Mouse (Mus musculus): ENCODE measurements at regions not wholly inside any gene's neighbourhood (a gene's known extent, or its start where the extent isn't known, plus 50 kb on each side); places are given as distances from the start of the nearest gene placed in this dataset.

DNA sequence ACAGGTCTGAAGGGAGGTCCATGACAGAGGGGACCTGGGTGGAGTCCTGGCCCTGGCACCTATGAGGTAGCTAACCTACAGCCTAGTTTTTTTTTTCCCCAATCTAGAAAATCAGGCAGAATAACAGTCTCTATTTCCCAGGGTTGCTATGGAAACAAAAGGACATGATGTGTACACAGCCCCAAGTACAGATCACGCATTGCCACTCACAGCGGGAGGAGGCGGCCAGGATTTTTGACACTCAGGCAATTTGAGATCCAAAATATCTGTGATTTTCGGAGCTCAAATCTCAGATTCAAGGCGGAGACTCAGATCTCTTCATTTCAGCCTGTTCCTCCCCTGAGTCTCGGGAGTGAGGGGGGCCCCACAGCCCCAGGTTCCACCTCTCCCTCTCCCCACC, 318.7 kb downstream of the Matn1 start:
- H3K36me3 ChIP-seq (ENCODE audit: control insufficient read depth) = no peaks in the 10 kb centered on the region
- no peak for TF ChIP-seq GATA1 (IDR thresholded peaks at IDR 0.05; ENCODE audit: low read length)
- no peak for TF ChIP-seq TAL1 (IDR thresholded peaks at IDR 0.05; ENCODE audit: low read length)
- H3K4me3 ChIP-seq (replicated peaks) = no peak overlapping the region
- no peaks in the 10 kb centered on the region for H3K4me1 ChIP-seq (ENCODE audit: control insufficient read depth)
- H3K27me3 ChIP-seq (ENCODE audit: control insufficient read depth) = no peaks in the 10 kb centered on the region
- H3K9me3 ChIP-seq (ENCODE audit: control insufficient read depth, low read length) = no peaks in the 10 kb centered on the region

DNA sequence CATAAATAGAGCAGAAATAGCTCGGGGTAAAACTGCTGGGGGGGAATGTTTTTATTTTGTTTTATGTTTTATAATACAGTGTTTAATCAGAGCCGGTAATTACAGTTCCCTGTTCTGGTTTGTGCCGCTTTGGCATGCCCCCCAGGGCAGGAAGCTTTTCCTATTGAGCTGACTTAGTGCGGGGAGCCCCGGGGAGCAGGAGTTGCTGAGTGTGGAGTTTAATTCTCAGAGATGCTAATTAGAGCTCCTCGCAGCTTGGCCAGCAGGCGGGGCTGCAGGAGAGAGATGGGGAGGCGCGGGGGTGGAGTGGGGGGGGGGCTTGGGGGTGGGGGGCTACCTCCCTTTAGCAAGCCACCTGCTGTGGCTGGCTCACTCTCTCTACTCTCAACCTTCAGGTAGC, 322.6 kb downstream of the Matn1 start:
- Histone ChIP-seq H3K27me3 (ENCODE audit: control insufficient read depth) (peaks cover 2% of the 10 kb centered on the region; the same call in 1 of the 2 replicates), H3K4me3 (replicated peaks) (no peak overlapping the region), H3K4me1 (ENCODE audit: control insufficient read depth) (no peaks in the 10 kb centered on the region), H3K9me3 (ENCODE audit: control insufficient read depth, low read length) (no peaks in the 10 kb centered on the region), H3K36me3 (ENCODE audit: control insufficient read depth) (no peaks in the 10 kb centered on the region)
- TF ChIP-seq TAL1 (IDR thresholded peaks at IDR 0.05; ENCODE audit: low read length) = no peak
- TF ChIP-seq GATA1 (IDR thresholded peaks at IDR 0.05; ENCODE audit: low read length) = no peak

DNA sequence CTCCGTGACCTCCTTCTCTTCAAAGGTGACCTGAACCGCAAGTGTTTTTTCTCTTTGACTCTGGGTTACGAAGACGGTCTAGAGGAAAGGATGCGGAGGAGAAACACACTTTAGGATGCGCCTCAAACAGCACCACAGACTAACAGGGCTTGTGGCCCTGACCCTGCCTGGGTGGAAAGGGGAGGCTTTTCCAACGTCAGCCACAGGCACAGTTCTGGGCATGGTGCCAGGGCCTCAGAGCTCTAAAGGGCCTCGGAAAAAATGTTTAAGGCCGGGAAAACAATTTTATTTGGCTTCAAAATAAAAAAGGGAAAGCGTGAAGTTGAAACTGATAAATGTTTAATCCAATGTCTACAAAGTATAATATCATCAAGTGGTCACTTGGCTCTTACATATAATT, 323.6 kb downstream of the Matn1 start:
- Histone ChIP-seq H3K27me3 (ENCODE audit: control insufficient read depth) (peaks cover 3% of the 10 kb centered on the region; the same call in 1 of the 2 replicates), H3K36me3 (ENCODE audit: control insufficient read depth) (no peaks in the 10 kb centered on the region), H3K9me3 (ENCODE audit: control insufficient read depth, low read length) (no peaks in the 10 kb centered on the region), H3K4me1 (ENCODE audit: control insufficient read depth) (no peaks in the 10 kb centered on the region), H3K4me3 (replicated peaks) (no peak overlapping the region)
- no peak for TF ChIP-seq GATA1 (IDR thresholded peaks at IDR 0.05; ENCODE audit: low read length)

DNA sequence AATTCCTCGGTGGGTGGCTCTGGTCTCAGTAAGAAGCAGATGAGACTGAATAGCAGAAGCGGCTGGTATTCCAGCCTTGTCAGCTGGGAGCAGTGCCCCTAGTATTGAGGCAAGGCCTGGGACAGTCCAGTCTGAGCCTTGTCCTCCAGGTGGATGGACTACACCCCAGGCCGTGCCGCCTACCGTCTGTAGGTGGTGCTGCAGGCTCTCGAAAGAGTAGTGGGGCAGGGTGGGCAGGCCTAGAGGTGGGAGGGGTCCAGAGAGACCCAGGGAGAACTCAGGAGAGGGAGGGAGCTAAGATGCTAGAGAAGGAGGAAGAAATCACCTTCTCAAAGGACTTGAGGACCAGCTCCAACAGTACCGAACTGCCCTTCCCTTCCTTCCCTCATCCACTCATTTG, 326.0 kb downstream of the Matn1 start:
- Histone ChIP-seq H3K36me3 (ENCODE audit: control insufficient read depth) (no peaks in the 10 kb centered on the region), H3K4me3 (replicated peaks) (no peak overlapping the region), H3K9me3 (ENCODE audit: control insufficient read depth, low read length) (no peaks in the 10 kb centered on the region), H3K27me3 (ENCODE audit: control insufficient read depth) (peaks cover 3% of the 10 kb centered on the region; the same call in 1 of the 2 replicates), H3K4me1 (ENCODE audit: control insufficient read depth) (no peaks in the 10 kb centered on the region)
- no peak for TF ChIP-seq TAL1 (IDR thresholded peaks at IDR 0.05; ENCODE audit: low read length)
- no peak for TF ChIP-seq GATA1 (IDR thresholded peaks at IDR 0.05; ENCODE audit: low read length)

DNA sequence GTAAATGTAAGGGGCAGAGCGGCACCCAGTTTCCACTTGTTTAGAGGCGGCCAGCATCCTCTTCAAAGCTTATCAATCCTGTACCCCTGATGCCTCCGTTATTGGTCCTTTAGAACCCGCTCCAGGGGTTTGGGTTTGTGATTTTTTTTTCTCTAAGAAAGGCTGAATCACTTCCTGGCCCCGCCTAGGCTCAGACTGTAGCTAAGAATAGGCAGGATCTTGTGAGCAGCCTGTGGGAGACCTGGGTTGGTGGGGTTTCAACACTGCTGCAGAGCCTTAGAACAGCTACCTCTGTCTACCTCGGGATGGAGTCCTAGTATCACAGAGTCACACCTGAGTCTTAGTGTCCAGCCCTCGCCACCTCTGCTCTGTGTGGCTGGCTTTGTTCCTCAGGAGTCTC, 327.9 kb downstream of the Matn1 start:
- no peaks in the 10 kb centered on the region for H3K36me3 ChIP-seq (ENCODE audit: control insufficient read depth)
- no peak for TF ChIP-seq TAL1 (IDR thresholded peaks at IDR 0.05; ENCODE audit: low read length)
- no peak for TF ChIP-seq GATA1 (IDR thresholded peaks at IDR 0.05; ENCODE audit: low read length)
- H3K9me3 ChIP-seq (ENCODE audit: control insufficient read depth, low read length) = no peaks in the 10 kb centered on the region
- no peaks in the 10 kb centered on the region for H3K4me1 ChIP-seq (ENCODE audit: control insufficient read depth)
- peaks cover 3% of the 10 kb centered on the region; the same call in 1 of the 2 replicates for H3K27me3 ChIP-seq (ENCODE audit: control insufficient read depth)
- no peak overlapping the region for H3K4me3 ChIP-seq (replicated peaks)

DNA sequence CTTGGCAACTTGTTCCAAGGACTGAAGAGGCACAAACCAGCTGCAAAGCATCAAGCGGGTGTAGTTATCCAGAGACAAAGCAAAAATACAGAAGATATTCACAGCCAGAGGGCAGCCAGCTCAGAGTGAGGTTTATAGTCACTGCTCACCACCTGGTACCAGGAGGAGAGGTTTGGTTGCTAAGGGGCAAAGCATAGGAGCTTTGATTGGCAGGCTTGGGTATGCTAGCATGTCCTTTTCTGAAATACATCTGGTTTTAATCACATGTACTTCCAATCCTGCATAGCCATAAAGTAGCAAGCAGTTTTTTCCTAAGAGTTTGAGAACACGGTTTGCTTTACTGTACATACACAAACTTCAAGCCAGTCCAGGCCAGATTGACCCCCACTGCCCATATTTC, 349.4 kb downstream of the Matn1 start:
- no peak overlapping the region for H3K4me3 ChIP-seq (replicated peaks)
- no peaks in the 10 kb centered on the region for H3K4me1 ChIP-seq (ENCODE audit: control insufficient read depth)
- H3K9me3 ChIP-seq (ENCODE audit: control insufficient read depth, low read length) = no peaks in the 10 kb centered on the region
- H3K27me3 ChIP-seq (ENCODE audit: control insufficient read depth) = no peaks in the 10 kb centered on the region
- H3K36me3 ChIP-seq (ENCODE audit: control insufficient read depth) = no peaks in the 10 kb centered on the region
- TF ChIP-seq TAL1 (IDR thresholded peaks at IDR 0.05; ENCODE audit: low read length) = no peak
- no peak for TF ChIP-seq GATA1 (IDR thresholded peaks at IDR 0.05; ENCODE audit: low read length)

DNA sequence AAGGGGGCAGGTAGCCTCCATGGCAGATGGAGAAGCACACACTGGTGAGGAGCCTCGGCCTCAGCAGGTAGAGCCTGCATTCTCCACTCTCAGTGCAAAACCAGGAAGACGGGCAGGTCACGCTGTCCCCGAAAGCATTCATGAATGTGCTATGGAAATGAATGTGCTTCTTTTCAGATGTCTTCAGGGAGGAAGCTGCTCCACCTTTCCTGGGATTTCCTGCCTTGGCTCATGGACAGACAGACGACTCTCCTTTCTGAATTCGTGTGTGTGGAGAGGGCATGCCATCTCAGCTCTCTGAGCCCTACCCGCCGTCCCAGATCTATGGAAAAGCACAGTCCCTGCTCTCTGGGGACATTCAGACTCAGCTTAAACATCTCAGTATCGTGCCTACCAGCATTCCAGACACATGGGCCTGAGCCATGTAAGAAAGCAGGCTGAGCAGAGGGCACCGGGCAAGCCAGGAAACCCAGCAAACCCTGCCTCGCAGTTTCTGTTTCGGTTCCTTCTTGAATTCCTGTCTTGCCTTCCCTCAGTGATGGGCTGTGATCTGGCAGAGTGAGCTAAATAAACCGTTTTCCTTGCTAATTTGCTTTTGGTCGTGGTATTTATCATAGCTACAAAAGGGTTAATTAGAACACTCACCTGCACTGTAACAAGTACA, 354.0 kb downstream of the Matn1 start:
- no peaks in the 10 kb centered on the region for H3K27me3 ChIP-seq (ENCODE audit: control insufficient read depth)
- no peaks in the 10 kb centered on the region for H3K9me3 ChIP-seq (ENCODE audit: control insufficient read depth, low read length)
- no peaks in the 10 kb centered on the region for H3K36me3 ChIP-seq (ENCODE audit: control insufficient read depth)
- TF ChIP-seq TAL1 (IDR thresholded peaks at IDR 0.05; ENCODE audit: low read length) = no peak
- TF ChIP-seq GATA1 (IDR thresholded peaks at IDR 0.05; ENCODE audit: low read length) = no peak
- no peak overlapping the region for H3K4me3 ChIP-seq (replicated peaks)
- no peaks in the 10 kb centered on the region for H3K4me1 ChIP-seq (ENCODE audit: control insufficient read depth)

DNA sequence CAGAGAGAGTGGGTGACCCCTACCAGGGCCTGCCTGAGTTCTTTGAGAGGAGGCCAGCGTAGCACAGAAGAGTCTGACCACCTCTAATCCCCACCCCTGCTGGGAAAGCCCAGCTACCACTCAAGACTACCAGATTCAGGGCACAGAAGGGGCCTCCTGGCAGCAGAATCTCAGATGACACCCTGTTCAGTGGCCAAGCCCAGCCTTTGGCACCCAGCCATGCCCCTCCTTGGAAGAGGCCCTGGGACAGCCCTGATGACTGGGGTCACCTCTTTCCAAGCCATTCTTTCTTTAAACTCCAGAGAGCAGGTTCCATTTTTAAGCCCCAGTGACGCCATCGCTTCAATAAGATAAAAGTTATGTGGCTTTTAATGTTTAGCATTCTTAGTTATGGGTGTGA, 359.8 kb downstream of the Matn1 start:
- H3K9me3 ChIP-seq (ENCODE audit: control insufficient read depth, low read length) = no peaks in the 10 kb centered on the region
- no peak for TF ChIP-seq TAL1 (IDR thresholded peaks at IDR 0.05; ENCODE audit: low read length)
- TF ChIP-seq GATA1 (IDR thresholded peaks at IDR 0.05; ENCODE audit: low read length) = no peak
- no peaks in the 10 kb centered on the region for H3K36me3 ChIP-seq (ENCODE audit: control insufficient read depth)
- no peaks in the 10 kb centered on the region for H3K27me3 ChIP-seq (ENCODE audit: control insufficient read depth)
- no peaks in the 10 kb centered on the region for H3K4me1 ChIP-seq (ENCODE audit: control insufficient read depth)
- no peak overlapping the region for H3K4me3 ChIP-seq (replicated peaks)

DNA sequence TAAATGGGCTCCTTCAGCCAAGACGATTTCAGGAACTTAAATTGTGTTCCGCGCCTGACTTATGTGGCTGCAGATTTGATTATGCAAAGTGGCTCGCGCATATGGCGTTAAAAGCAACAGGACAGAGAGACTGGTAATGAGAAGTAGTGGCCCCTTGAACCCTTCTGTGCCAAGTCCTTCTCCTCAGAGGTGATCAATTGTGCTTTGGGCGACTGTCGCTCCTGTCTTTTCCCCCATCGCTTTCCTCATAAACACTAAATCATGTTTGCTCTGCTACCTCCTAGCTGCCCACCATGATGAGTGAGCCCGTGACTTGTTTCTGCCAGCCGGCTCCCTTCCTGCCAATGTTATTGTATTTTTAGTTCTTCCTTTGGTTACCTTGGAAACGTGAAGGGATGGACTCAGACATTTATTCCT, 360.2 kb downstream of the Matn1 start:
- no peaks in the 10 kb centered on the region for H3K36me3 ChIP-seq (ENCODE audit: control insufficient read depth)
- H3K27me3 ChIP-seq (ENCODE audit: control insufficient read depth) = no peaks in the 10 kb centered on the region
- no peak overlapping the region for H3K4me3 ChIP-seq (replicated peaks)
- H3K9me3 ChIP-seq (ENCODE audit: control insufficient read depth, low read length) = no peaks in the 10 kb centered on the region
- TF ChIP-seq TAL1 (IDR thresholded peaks at IDR 0.05; ENCODE audit: low read length) (no peak), GATA1 (IDR thresholded peaks at IDR 0.05; ENCODE audit: low read length) (no peak)
- no peaks in the 10 kb centered on the region for H3K4me1 ChIP-seq (ENCODE audit: control insufficient read depth)

DNA sequence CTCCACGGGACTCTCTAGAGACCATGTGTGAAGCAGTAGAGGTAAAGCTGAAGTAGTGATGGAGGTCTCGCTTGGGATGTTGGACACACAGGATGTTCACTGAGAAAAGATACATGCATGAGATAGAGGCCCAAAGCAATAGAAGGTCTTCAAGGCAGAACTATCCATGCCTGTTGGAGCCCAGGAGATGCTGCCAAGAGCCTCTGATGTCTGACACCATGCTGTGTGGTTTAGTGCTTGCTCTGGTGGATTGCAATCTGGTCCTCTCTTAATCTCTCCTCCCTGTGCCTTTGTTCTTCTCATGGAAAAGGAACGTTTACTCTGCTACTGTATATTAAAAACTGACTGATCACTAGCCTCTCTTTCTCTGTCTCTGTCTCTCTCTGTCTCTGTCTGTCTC, 370.0 kb downstream of the Matn1 start:
- H3K36me3 ChIP-seq (ENCODE audit: control insufficient read depth) = no peaks in the 10 kb centered on the region
- no peak for TF ChIP-seq GATA1 (IDR thresholded peaks at IDR 0.05; ENCODE audit: low read length)
- TF ChIP-seq TAL1 (IDR thresholded peaks at IDR 0.05; ENCODE audit: low read length) = no peak
- H3K4me3 ChIP-seq (replicated peaks) = no peak overlapping the region
- no peaks in the 10 kb centered on the region for H3K27me3 ChIP-seq (ENCODE audit: control insufficient read depth)
- H3K4me1 ChIP-seq (ENCODE audit: control insufficient read depth) = no peaks in the 10 kb centered on the region
- no peaks in the 10 kb centered on the region for H3K9me3 ChIP-seq (ENCODE audit: control insufficient read depth, low read length)

All from erythroblast, embryonic 14.5 days (primary cell).